Mouse (Mus musculus) ES-E14 (cell line): Measurements from ENCODE around the gene Lce1h. TPM values are rescaled to one million over a fixed set of nuclear protein-coding genes. Genes with fewer than 3 reads are reported as not detected.

ENCODE experiments used
- DNase-seq: peaks from one replicate; pipeline ENCODE4 v3.0.0-alpha.2; 2013; ENCODE audit warnings: low read depth, low spot score
- H3K27ac ChIP-seq: 2 replicates; pipeline ENCODE4 v1.5.1; 2012; ENCODE audit warnings: low read depth, mild to moderate bottlenecking, low read length, moderate library complexity, mixed read lengths; ENCODE audit not compliant: poor library complexity, insufficient read depth, severe bottlenecking
- H3K36me3 ChIP-seq: 2 replicates; pipeline ENCODE4 v1.6.1; 2012; ENCODE audit warnings: mild to moderate bottlenecking, low read length, moderate library complexity, mixed read lengths; ENCODE audit not compliant: control insufficient read depth, poor library complexity, insufficient read depth, severe bottlenecking
- H3K4me1 ChIP-seq, 2 experiments: fragments of 150-350 bp in 1 of 2; sonication (generic) in 1 of 2; 2 replicates each; pipeline ENCODE4 v1.6.1; 2012; ENCODE audit warnings: low read length in 2 of 2, mild to moderate bottlenecking in 1 of 2, mixed read lengths in 1 of 2; ENCODE audit not compliant: control insufficient read depth in 2 of 2, insufficient read depth in 2 of 2, poor library complexity in 1 of 2
- H3K4me3 ChIP-seq, 2 experiments: fragments of 150-350 bp in 1 of 2; sonication (generic) in 1 of 2; 2 replicates each; pipeline ENCODE4 v1.5.1; 2012; ENCODE audit warnings: low read length in 2 of 2, low read depth in 1 of 2, mild to moderate bottlenecking in 1 of 2, mixed read lengths in 1 of 2; ENCODE audit not compliant: insufficient read depth in 1 of 2, poor library complexity in 1 of 2, severe bottlenecking in 1 of 2
- H3K9ac ChIP-seq: 2 replicates; pipeline ENCODE4 v1.6.1; 2012; ENCODE audit warnings: low read depth, mild to moderate bottlenecking, low read length, mixed read lengths; ENCODE audit not compliant: poor library complexity, insufficient read depth, severe bottlenecking
- H3K9me3 ChIP-seq: fragments of 150-350 bp; sonication (generic); 2 replicates; pipeline ENCODE4 v1.6.1; 2012; ENCODE audit warnings: low read depth, mild to moderate bottlenecking, low read length; ENCODE audit not compliant: control insufficient read depth, insufficient read depth
- CHD2 ChIP-seq: IDR thresholded peaks from 2 replicates; pipeline ENCODE4 v1.6.1; 2014; ENCODE audit warnings: mild to moderate bottlenecking, low read depth, low read length, inconsistent platforms
- HCFC1 ChIP-seq: IDR thresholded peaks from 2 replicates; pipeline ENCODE4 v1.6.1; 2012; ENCODE audit warnings: low read length, inconsistent platforms, borderline replicate concordance; ENCODE audit not compliant: insufficient read depth
- MAFK ChIP-seq: IDR thresholded peaks from 2 replicates; pipeline ENCODE4 v1.6.1; 2014; ENCODE audit warnings: mild to moderate bottlenecking, low read depth, low read length, inconsistent platforms; ENCODE audit not compliant: insufficient read depth
- ZC3H11A ChIP-seq: IDR thresholded peaks from 2 replicates; pipeline ENCODE4 v1.6.1; 2012; ENCODE audit warnings: low read depth, mild to moderate bottlenecking, inconsistent platforms, low read length, borderline replicate concordance
- ZNF384 ChIP-seq: IDR thresholded peaks from 2 replicates; pipeline ENCODE4 v1.6.1; 2012; ENCODE audit warnings: low read depth, low read length, inconsistent platforms
- in situ Hi-C, 2 experiments: fragments of 600-800 bp; cut with MboI; formaldehyde crosslinking; loops; one replicate each; pipeline ENCODE4 v1.15.1; 2025; ENCODE audit warnings: low sequenced_read_pairs in 2 of 2, inconsistent platforms in 1 of 2; ENCODE audit not compliant: unreplicated experiment in 2 of 2
- total RNA-seq: library from RNA; depleted of rRNA; stranded (reverse); fragments of 300-350 nt; gene quantifications from 2 replicates; pipeline ENCODE4 v1.2.3, GENCODE M21; 2012; rRNA removed

The Lce1h gene
- total RNA-seq, 1 experiment, result 4.7 TPM

DNA sequence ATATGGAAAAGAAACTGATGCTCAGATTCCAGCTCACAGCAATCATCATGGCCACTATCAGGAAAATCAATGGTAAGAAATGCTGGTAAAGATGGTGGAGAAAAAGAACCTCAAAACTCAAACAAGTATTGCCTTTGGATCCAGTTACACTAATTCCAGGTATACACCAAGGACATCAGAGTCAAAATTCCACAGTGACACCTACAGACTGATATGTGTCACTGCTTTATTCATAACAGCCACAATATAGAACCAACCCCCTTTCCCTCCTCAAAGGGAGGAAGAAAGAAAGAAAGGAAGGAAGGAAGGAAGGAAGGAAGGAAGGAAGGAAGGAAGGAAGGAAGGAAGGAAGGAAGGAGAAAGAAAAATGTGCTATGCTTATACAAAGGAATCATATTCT is 49.7 kb downstream of the Lce1h start:
- no peak for DNase-seq
- no peak overlapping the region for H3K27ac ChIP-seq
- H3K9me3 ChIP-seq, result no peaks in the 10 kb centered on the region
- no peak overlapping the region for H3K4me3 ChIP-seq
- TF ChIP-seq HCFC1 (no peak), ZNF384 (no peak), ZC3H11A (no peak), CHD2 (no peak), MAFK (no peak)
- no peak overlapping the region for H3K9ac ChIP-seq
- no peaks in the 10 kb centered on the region for H3K36me3 ChIP-seq
- H3K4me1 ChIP-seq, result no peaks in the 10 kb centered on the region
- in situ Hi-C loops, result no loop called here

Other genes with a start within 250 kb of the Lce1h start
- gene 2310046K23Rik, start 230.6 kb downstream of the Lce1h start, total RNA-seq, result not detected in 2 replicates
- 0.21 and 0.45 TPM in 2 replicates for gene Ivl, start 191.3 kb downstream of the Lce1h start, total RNA-seq
- not detected in 2 replicates for gene Smcp, start 176.1 kb downstream of the Lce1h start, total RNA-seq
- gene 2210017I01Rik, start 157.6 kb downstream of the Lce1h start, total RNA-seq, result not detected in 2 replicates
- gene Lce6a, start 143.4 kb downstream of the Lce1h start, total RNA-seq, result not detected in 2 replicates
- gene Lce1a1, start 116.8 kb downstream of the Lce1h start, total RNA-seq, result not detected in 2 replicates
- gene Lce1b, start 108.1 kb downstream of the Lce1h start, total RNA-seq, result not detected in 2 replicates
- gene Lce1a2, start 94.8 kb downstream of the Lce1h start, total RNA-seq, result not detected in 2 replicates
- not detected in 2 replicates for gene Lce1c, start 85.8 kb downstream of the Lce1h start, total RNA-seq
- not detected in 2 replicates for gene Lce1d, start 77.9 kb downstream of the Lce1h start, total RNA-seq
- gene Lce1e, start 56.0 kb downstream of the Lce1h start, total RNA-seq, result not detected in 2 replicates
- gene Lce1f, start 44.7 kb downstream of the Lce1h start, total RNA-seq, result not detected in 2 replicates
- gene Gm38119, start 26.0 kb downstream of the Lce1h start, total RNA-seq, result not detected in 2 replicates
- gene Lce1g, start 12.7 kb downstream of the Lce1h start, total RNA-seq, result not detected in 2 replicates
- gene Lce1i, start 13.8 kb upstream of the Lce1h start, total RNA-seq, result not detected in 2 replicates
- not detected in 2 replicates for gene Lce1j, start 25.4 kb upstream of the Lce1h start, total RNA-seq
- gene Lce1k, start 42.8 kb upstream of the Lce1h start, total RNA-seq, result not detected in 2 replicates
- not detected in 2 replicates for gene Kprp, start 62.2 kb upstream of the Lce1h start, total RNA-seq
- not detected in 2 replicates for gene Lce1l, start 86.2 kb upstream of the Lce1h start, total RNA-seq
- not detected in 2 replicates for gene 2310050C09Rik, start 105.2 kb upstream of the Lce1h start, total RNA-seq
- gene Lce3a, start 161.2 kb upstream of the Lce1h start, total RNA-seq, result not detected in 2 replicates
- not detected in 2 replicates for gene Lce3b, start 167.9 kb upstream of the Lce1h start, total RNA-seq
- gene Lce3c, start 179.4 kb upstream of the Lce1h start, total RNA-seq, result not detected in 2 replicates
- not detected in 2 replicates for gene Lce3d, start 192.3 kb upstream of the Lce1h start, total RNA-seq
- gene Lce3e, start 202.0 kb upstream of the Lce1h start, total RNA-seq, result not detected in 2 replicates
- not detected in 2 replicates for gene Lce3f, start 227.2 kb upstream of the Lce1h start, total RNA-seq